24 mouse cellular contexts compared by ENCODE assay signal in the genomic region with DNA sequence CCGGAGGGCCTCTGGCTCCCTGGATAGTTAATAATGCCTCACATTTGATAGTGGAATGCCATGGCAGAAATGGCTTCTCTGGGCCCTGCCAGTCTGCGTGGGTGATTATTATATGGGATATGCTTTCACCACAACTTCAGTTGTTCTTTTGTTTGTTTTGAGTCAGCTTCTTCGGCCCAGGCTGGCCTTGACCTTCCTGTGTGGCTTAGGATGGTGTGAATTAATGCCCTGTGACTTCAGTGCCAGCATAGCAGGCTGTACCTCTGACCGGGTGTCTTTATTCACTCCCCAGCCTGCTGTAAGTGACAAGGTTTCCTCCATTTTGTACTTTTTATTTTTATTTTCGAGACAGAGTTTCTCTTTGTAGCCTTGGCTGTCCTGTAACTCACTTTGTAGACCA. TPM values are rescaled to one million over a fixed set of nuclear protein-coding genes. Genes with fewer than 3 reads are reported as not detected.
"Had no signal": no experiment of that assay in that cellular context is flagged by ENCODE, and none has a peak within 500 bp of the region (broad histone marks: within the 10 kb centered on the region; RNA-seq: fewer than 3 reads in every experiment).

No protein-coding gene starts in this region.

- ATAC-seq: liver, postnatal 0 days; lung, postnatal 0 days; midbrain, embryonic 15.5 days had no signal

- H3K4me3 ChIP-seq: limb, embryonic 10.5 days; limb, embryonic 13.5 days; midbrain, embryonic 12.5 days; midbrain, embryonic 15.5 days; neural tube, embryonic 13.5 days had no signal

- H3K4me2 ChIP-seq: limb, embryonic 13.5 days; liver, embryonic 11.5 days; lung, embryonic 14.5 days; midbrain, embryonic 12.5 days; midbrain, embryonic 15.5 days; neural tube, embryonic 13.5 days had no signal

- H3K36me3 ChIP-seq: limb, embryonic 10.5 days; limb, embryonic 13.5 days; midbrain, embryonic 12.5 days; midbrain, embryonic 15.5 days; neural tube, embryonic 13.5 days had no signal

- H3K9ac ChIP-seq: limb, embryonic 13.5 days; liver, embryonic 14.5 days; liver, postnatal 0 days; lung, embryonic 14.5 days; midbrain, embryonic 12.5 days; midbrain, embryonic 15.5 days; neural tube, embryonic 13.5 days had no signal

- H3K27ac ChIP-seq: limb, embryonic 10.5 days; limb, embryonic 13.5 days; liver, embryonic 14.5 days; macrophage; midbrain, embryonic 12.5 days; midbrain, embryonic 15.5 days; neural tube, embryonic 13.5 days had no signal

- H3K9me3 ChIP-seq: limb, embryonic 10.5 days; limb, embryonic 13.5 days; midbrain, embryonic 12.5 days; midbrain, embryonic 15.5 days; neural tube, embryonic 13.5 days had no signal

- DNase-seq: kidney, postnatal 14 days; kidney, postnatal 4 days; liver, postnatal 0 days; lung, embryonic 14.5 days; retina, postnatal 1 day; thymus, adult 18-20 months; thymus, postnatal 36 days had no signal

RNA-seq across cellular contexts. Expression of a gene that starts 3.4 kb away (rescaled TPM):
- total RNA-seq: neutrophil, adult 5-6 weeks had no signal
- polyA plus RNA-seq: macrophage had no signal

RNA-seq across cellular contexts. Expression of a gene that starts 7.8 kb away (rescaled TPM):
- total RNA-seq: megakaryocyte, adult 5-6 weeks; neutrophil, adult 5-6 weeks had no signal
- polyA plus RNA-seq: kidney, embryonic 16.5 days; limb, embryonic 10.5 days; limb, embryonic 13.5 days; liver, embryonic 11.5 days; liver, embryonic 14.5 days; liver, postnatal 0 days; lung, embryonic 14.5 days; lung, postnatal 0 days; macrophage; midbrain, embryonic 12.5 days; midbrain, embryonic 15.5 days; neural tube, embryonic 13.5 days; small intestine, adult 2 months; spleen, adult 2 months; stomach, embryonic 16.5 days; testis, adult 2 months had no signal

RNA-seq across cellular contexts. Expression of a gene that starts 25.5 kb away (rescaled TPM):
- total RNA-seq: megakaryocyte, adult 5-6 weeks; neutrophil, adult 5-6 weeks had no signal
- polyA plus RNA-seq: lung, embryonic 14.5 days; macrophage; small intestine, adult 2 months; spleen, adult 2 months; testis, adult 2 months had no signal

RNA-seq across cellular contexts. Expression of a gene that starts 50.0 kb away (rescaled TPM):
- total RNA-seq: megakaryocyte, adult 5-6 weeks; neutrophil, adult 5-6 weeks had no signal
- polyA plus RNA-seq: liver, embryonic 14.5 days; liver, postnatal 0 days; macrophage; spleen, adult 2 months; urinary bladder, adult 2 months had no signal
